Mouse (Mus musculus) MEL (cell line): ENCODE measurements around the gene Arcn1. TPM values are rescaled to one million over a fixed set of nuclear protein-coding genes. Genes with fewer than 3 reads are reported as not detected.

Experiments used
- polyA plus RNA-seq, 2 experiments: library from polyadenylated mRNA; stranded (reverse) in 1 of 2; unstranded in 1 of 2; fragments of >175 nt in 1 of 2; fragments of >200 nt in 1 of 2; gene quantifications; 2 replicates each; pipeline versions ENCODE4 v1.2.1 to v1.2.4; 2012; ENCODE audit warnings: low replicate concordance in 2 of 2, low read depth in 1 of 2; ENCODE audit not compliant: insufficient read length in 2 of 2, insufficient read depth in 1 of 2, missing spikeins in 1 of 2
- total RNA-seq: library from RNA; depleted of rRNA; stranded (reverse); fragments of 300-350 nt; gene quantifications from 2 replicates; pipeline ENCODE4 v1.2.3, GENCODE M21; 2012; rRNA removed

Arcn1 gene
- total and polyA plus RNA-seq, 3 experiments: 118 to 273 (median 145) TPM

Other genes starting within 250 kb of the Arcn1 start
- gene Cxcr5, start 206.0 kb downstream of the Arcn1 start, total RNA-seq: not detected in 2 replicates
- gene Cxcr5, start 206.0 kb downstream of the Arcn1 start, polyA plus RNA-seq: under 1 TPM in 1 of 2 experiments, not detected in 1; 0.18 TPM
- gene Ddx6, start 163.0 kb downstream of the Arcn1 start, total RNA-seq: 35.9 and 44.6 TPM in 2 replicates
- 10 to 100 TPM; 41.9 to 96.5 TPM for gene Ddx6, start 163.0 kb downstream of the Arcn1 start, polyA plus RNA-seq
- gene Treh, start 94.6 kb downstream of the Arcn1 start, total RNA-seq: not detected in 2 replicates
- not detected for gene Treh, start 94.6 kb downstream of the Arcn1 start, polyA plus RNA-seq
- 13.0 and 13.8 TPM in 2 replicates for gene Phldb1, start 32.6 kb downstream of the Arcn1 start, total RNA-seq
- 10 to 100 TPM in 1 of 2 experiments, not detected in 1; 23.0 TPM for gene Phldb1, start 32.6 kb downstream of the Arcn1 start, polyA plus RNA-seq
- 30.2 and 31.8 TPM in 2 replicates for gene Ift46, start 63 bp upstream of the Arcn1 start, total RNA-seq
- gene Ift46, start 63 bp upstream of the Arcn1 start, polyA plus RNA-seq: 10 to 100 TPM in 1 of 2 experiments, not detected in 1; 51.9 TPM
- gene Tmem25, start 31.5 kb upstream of the Arcn1 start, total RNA-seq: 0.12 TPM in 1 of 2 replicates, not detected in the other
- under 1 TPM in 1 of 2 experiments, not detected in 1; 0.67 TPM for gene Tmem25, start 31.5 kb upstream of the Arcn1 start, polyA plus RNA-seq
- 0.20 TPM in 1 of 2 replicates, not detected in the other for gene Ttc36, start 35.2 kb upstream of the Arcn1 start, total RNA-seq
- gene Ttc36, start 35.2 kb upstream of the Arcn1 start, polyA plus RNA-seq: under 1 TPM in 1 of 2 experiments, not detected in 1; 0.49 TPM
- gene Kmt2a, start 113.5 kb upstream of the Arcn1 start, total RNA-seq: 4.7 and 6.2 TPM in 2 replicates
- gene Kmt2a, start 113.5 kb upstream of the Arcn1 start, polyA plus RNA-seq: 10 to 100 TPM; 11.7 to 27.3 TPM
- gene Atp5l, start 152.9 kb upstream of the Arcn1 start, total RNA-seq: 719 and 722 TPM in 2 replicates
- gene Atp5l, start 152.9 kb upstream of the Arcn1 start, polyA plus RNA-seq: 100 to 1,000 TPM in 1 of 2 experiments, not detected in 1; 320 TPM
- 23.3 and 24.2 TPM in 2 replicates for gene Ube4a, start 197.8 kb upstream of the Arcn1 start, total RNA-seq
- gene Ube4a, start 197.8 kb upstream of the Arcn1 start, polyA plus RNA-seq: 10 to 100 TPM; 32.8 to 37.9 TPM
- gene Cd3g, start 212.6 kb upstream of the Arcn1 start, total RNA-seq: 0.35 and 0.42 TPM in 2 replicates
- under 1 TPM in 1 of 2 experiments, not detected in 1; 0.47 TPM for gene Cd3g, start 212.6 kb upstream of the Arcn1 start, polyA plus RNA-seq
- 0.10 TPM in 1 of 2 replicates, not detected in the other for gene Cd3d, start 213.9 kb upstream of the Arcn1 start, total RNA-seq
- gene Cd3d, start 213.9 kb upstream of the Arcn1 start, polyA plus RNA-seq: not detected
- not detected in 2 replicates for gene Cd3e, start 241.8 kb upstream of the Arcn1 start, total RNA-seq
- gene Cd3e, start 241.8 kb upstream of the Arcn1 start, polyA plus RNA-seq: not detected